Mouse (Mus musculus): ENCODE measurements around the gene Cyp24a1. TPM values are rescaled to one million over a fixed set of nuclear protein-coding genes. Genes with fewer than 3 reads are reported as not detected.

Gene Cyp24a1
- polyA plus RNA-seq, 1 experiment: 0.04 TPM

DNA sequence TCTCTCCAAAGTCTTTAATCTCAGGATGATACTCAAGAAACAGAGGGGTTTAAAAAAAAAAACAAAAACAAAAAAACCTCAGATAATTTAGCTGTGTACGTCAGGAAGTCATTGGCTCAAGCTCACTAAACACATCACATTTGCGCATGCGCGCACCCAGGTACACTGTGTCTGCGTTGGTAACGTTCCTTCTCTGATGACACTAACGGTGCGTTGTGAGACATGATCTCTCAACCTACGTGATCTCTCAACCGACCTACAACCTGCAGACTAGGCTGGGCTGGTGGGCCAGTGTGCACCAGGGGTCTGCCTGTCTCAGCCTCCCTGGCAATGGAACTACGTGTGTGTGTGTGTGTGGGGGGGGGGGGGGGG lies 37.8 kb upstream of the Cyp24a1 start:
- DNase-seq: no peak
- no peak overlapping the region for H3K4me3 ChIP-seq (ENCODE audit: control insufficient read depth, insufficient read depth, low read length)
- 87% methylated on average over 11 of the region's 11 CpGs for WGBS
- H3K4me1 ChIP-seq (replicated peaks; ENCODE audit: control insufficient read depth, insufficient read depth, low read length): no peaks in the 10 kb centered on the region
- no peak overlapping the region for H3K27ac ChIP-seq (ENCODE audit: control insufficient read depth, insufficient read depth, low read length)
- no peaks in the 10 kb centered on the region for H3K27me3 ChIP-seq (ENCODE audit: control insufficient read depth, insufficient read depth, low read length)
- H3K36me3 ChIP-seq (ENCODE audit: control insufficient read depth, insufficient read depth, low read length): no peaks in the 10 kb centered on the region
- no peak for TF ChIP-seq CTCF (IDR thresholded peaks at IDR 0.05; ENCODE audit: borderline replicate concordance, control insufficient read depth, extremely low read depth, insufficient read depth, low read length, poor library complexity)
- TF ChIP-seq POLR2A (IDR thresholded peaks at IDR 0.05; ENCODE audit: control insufficient read depth, extremely low read depth, insufficient read depth, low read length, poor library complexity): no peak

DNA sequence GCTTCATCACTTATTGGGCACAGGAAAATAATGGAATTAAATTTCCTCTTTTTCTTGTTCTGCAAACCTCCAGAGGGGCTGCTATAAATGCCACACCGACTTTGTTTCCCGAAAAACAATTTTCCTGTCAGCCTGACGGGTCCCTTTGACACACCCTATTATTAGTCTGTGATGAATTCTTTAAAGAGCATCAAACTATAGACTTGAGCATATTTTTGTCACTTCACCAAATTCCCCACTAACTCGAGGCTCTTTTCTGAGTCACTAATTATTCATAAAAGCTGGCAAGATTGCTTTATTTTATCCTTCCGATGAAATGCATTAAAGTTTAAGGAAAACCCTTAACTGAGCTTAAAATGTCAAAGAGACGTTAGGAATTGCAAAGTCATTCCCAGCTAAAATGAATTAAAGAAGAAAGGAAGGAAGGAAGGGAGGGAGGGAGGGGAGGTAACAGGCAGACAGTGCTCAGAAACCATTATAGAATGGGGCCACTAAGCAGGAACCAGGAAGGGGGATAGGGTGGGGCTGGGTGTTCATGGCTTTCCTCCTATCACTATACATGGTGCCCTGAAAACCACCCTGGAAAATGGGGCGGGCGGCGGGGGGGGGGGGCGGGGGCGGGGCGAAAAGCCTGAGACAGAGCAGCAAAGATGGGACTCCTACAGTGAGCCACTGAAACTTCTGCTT lies 37.3 kb upstream of the Cyp24a1 start:
- Histone ChIP-seq H3K27ac (ENCODE audit: control insufficient read depth, insufficient read depth, low read length) (no peak overlapping the region), H3K4me3 (ENCODE audit: control insufficient read depth, insufficient read depth, low read length) (no peak overlapping the region), H3K4me1 (replicated peaks; ENCODE audit: control insufficient read depth, insufficient read depth, low read length) (no peaks in the 10 kb centered on the region), H3K27me3 (ENCODE audit: control insufficient read depth, insufficient read depth, low read length) (no peaks in the 10 kb centered on the region), H3K36me3 (ENCODE audit: control insufficient read depth, insufficient read depth, low read length) (no peaks in the 10 kb centered on the region)
- WGBS: 12% methylated on average over 11 of the region's 12 CpGs
- no peak for DNase-seq
- no peak for TF ChIP-seq POLR2A (IDR thresholded peaks at IDR 0.05; ENCODE audit: control insufficient read depth, extremely low read depth, insufficient read depth, low read length, poor library complexity)
- no peak for TF ChIP-seq CTCF (IDR thresholded peaks at IDR 0.05; ENCODE audit: borderline replicate concordance, control insufficient read depth, extremely low read depth, insufficient read depth, low read length, poor library complexity)

DNA sequence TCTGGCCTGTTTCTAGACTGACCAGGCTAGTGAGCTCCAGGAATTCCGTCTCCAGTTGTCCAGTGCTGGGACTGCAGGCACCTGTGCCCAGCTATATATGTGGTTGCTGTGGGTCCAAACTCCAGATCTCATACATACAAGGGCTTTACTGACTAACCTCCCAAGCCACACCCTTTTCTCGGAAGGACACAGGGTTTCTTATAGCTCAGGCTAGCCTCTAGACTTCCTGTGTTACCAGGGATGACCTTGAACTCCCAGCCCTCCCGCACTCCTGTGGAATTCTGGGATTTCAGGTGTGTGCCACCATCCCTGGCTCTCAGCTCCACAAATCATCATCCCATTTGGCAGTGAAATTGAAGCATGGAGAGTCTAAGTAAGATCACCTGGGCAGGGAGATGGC lies 33.3 kb upstream of the Cyp24a1 start:
- Histone ChIP-seq H3K27ac (ENCODE audit: control insufficient read depth, insufficient read depth, low read length) (no peak overlapping the region), H3K36me3 (ENCODE audit: control insufficient read depth, insufficient read depth, low read length) (no peaks in the 10 kb centered on the region), H3K4me3 (ENCODE audit: control insufficient read depth, insufficient read depth, low read length) (no peak overlapping the region), H3K27me3 (ENCODE audit: control insufficient read depth, insufficient read depth, low read length) (no peaks in the 10 kb centered on the region), H3K4me1 (replicated peaks; ENCODE audit: control insufficient read depth, insufficient read depth, low read length) (no peaks in the 10 kb centered on the region)
- 95% methylated on average over 3 of the region's 3 CpGs for WGBS
- no peak for DNase-seq
- TF ChIP-seq POLR2A (IDR thresholded peaks at IDR 0.05; ENCODE audit: control insufficient read depth, extremely low read depth, insufficient read depth, low read length, poor library complexity) (no peak), CTCF (IDR thresholded peaks at IDR 0.05; ENCODE audit: borderline replicate concordance, control insufficient read depth, extremely low read depth, insufficient read depth, low read length, poor library complexity) (no peak)

DNA sequence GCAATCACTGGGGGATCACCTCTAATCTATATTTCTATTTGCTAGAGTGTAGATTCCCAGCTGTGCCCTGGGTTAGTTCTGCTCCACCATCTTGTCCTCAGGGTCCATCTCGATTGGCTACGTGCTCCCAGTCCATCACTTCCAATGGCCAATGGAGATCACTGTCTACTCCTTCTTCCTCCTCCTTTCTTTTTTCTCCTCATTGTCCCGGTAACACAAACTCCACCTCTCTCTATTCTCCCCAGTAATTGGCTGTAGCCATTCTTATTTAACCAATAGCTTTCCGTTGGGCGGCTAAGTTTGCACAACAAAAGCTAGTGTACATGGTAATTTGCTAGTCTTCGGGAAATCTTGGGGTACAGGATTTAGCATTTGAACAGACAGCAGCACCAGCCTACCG lies 32.8 kb upstream of the Cyp24a1 start:
- 94% methylated on average over 7 of the region's 7 CpGs for WGBS

DNA sequence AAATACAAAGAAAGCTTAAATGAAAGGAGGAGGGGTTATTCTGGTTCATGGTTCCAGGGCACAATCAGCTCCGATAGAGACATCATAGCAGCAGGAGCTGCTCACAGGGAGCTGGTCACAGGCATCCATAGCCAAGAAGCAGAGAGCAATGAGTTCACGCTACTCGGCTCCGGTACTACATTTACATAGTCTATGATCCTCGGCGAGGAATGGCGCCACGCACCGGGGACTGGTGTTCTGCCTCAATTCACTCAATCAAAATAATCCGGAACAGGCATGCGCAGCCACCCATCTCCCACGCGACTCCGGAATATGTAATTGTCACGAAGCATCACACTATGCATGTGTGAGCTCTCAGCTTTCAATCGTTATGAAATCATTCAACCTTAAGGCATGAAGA lies 31.1 kb upstream of the Cyp24a1 start:
- 92% methylated on average over 16 of the region's 16 CpGs for WGBS
- no peak for TF ChIP-seq POLR2A (IDR thresholded peaks at IDR 0.05; ENCODE audit: control insufficient read depth, extremely low read depth, insufficient read depth, low read length, poor library complexity)
- no peak for TF ChIP-seq CTCF (IDR thresholded peaks at IDR 0.05; ENCODE audit: borderline replicate concordance, control insufficient read depth, extremely low read depth, insufficient read depth, low read length, poor library complexity)
- Histone ChIP-seq H3K27ac (ENCODE audit: control insufficient read depth, insufficient read depth, low read length) (no peak overlapping the region), H3K4me1 (replicated peaks; ENCODE audit: control insufficient read depth, insufficient read depth, low read length) (peaks cover 5% of the 10 kb centered on the region), H3K36me3 (ENCODE audit: control insufficient read depth, insufficient read depth, low read length) (no peaks in the 10 kb centered on the region), H3K4me3 (ENCODE audit: control insufficient read depth, insufficient read depth, low read length) (no peak overlapping the region), H3K27me3 (ENCODE audit: control insufficient read depth, insufficient read depth, low read length) (no peaks in the 10 kb centered on the region)
- DNase-seq: no peak

More for the DNA sequence above, 32.8 kb upstream of the Cyp24a1 start:
- no peaks in the 10 kb centered on the region for H3K36me3 ChIP-seq (ENCODE audit: control insufficient read depth, insufficient read depth, low read length)
- H3K4me3 ChIP-seq (ENCODE audit: control insufficient read depth, insufficient read depth, low read length): no peak overlapping the region
- no peak overlapping the region for H3K27ac ChIP-seq (ENCODE audit: control insufficient read depth, insufficient read depth, low read length)
- no peak for DNase-seq
- TF ChIP-seq CTCF (IDR thresholded peaks at IDR 0.05; ENCODE audit: borderline replicate concordance, control insufficient read depth, extremely low read depth, insufficient read depth, low read length, poor library complexity) (no peak), POLR2A (IDR thresholded peaks at IDR 0.05; ENCODE audit: control insufficient read depth, extremely low read depth, insufficient read depth, low read length, poor library complexity) (no peak)
- H3K27me3 ChIP-seq (ENCODE audit: control insufficient read depth, insufficient read depth, low read length): no peaks in the 10 kb centered on the region
- no peaks in the 10 kb centered on the region for H3K4me1 ChIP-seq (replicated peaks; ENCODE audit: control insufficient read depth, insufficient read depth, low read length)

DNA sequence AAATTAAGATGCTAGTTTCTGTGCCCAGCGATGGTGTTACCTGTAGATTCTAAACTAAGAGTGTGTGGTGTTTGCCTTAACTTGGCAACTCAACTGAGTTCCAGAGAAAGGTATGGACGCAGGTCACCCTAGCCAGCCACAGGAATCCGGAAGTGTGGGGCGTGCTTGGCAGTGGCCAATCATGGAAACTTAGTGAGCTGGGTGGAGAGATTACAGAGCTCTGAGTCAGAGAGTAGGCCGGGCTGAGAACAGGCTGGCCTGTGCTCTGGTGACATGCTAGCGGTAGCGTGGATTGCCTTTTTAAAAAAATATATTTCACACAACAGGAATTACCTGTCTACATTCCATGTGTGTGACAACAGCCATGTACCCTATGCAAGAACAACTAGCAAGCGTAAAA lies 29.6 kb upstream of the Cyp24a1 start:
- 94% methylated on average over 8 of the region's 8 CpGs for WGBS
- Histone ChIP-seq H3K27me3 (ENCODE audit: control insufficient read depth, insufficient read depth, low read length) (no peaks in the 10 kb centered on the region), H3K4me1 (replicated peaks; ENCODE audit: control insufficient read depth, insufficient read depth, low read length) (peaks cover 5% of the 10 kb centered on the region), H3K36me3 (ENCODE audit: control insufficient read depth, insufficient read depth, low read length) (no peaks in the 10 kb centered on the region), H3K4me3 (ENCODE audit: control insufficient read depth, insufficient read depth, low read length) (no peak overlapping the region), H3K27ac (ENCODE audit: control insufficient read depth, insufficient read depth, low read length) (no peak overlapping the region)
- TF ChIP-seq POLR2A (IDR thresholded peaks at IDR 0.05; ENCODE audit: control insufficient read depth, extremely low read depth, insufficient read depth, low read length, poor library complexity): no peak
- TF ChIP-seq CTCF (IDR thresholded peaks at IDR 0.05; ENCODE audit: borderline replicate concordance, control insufficient read depth, extremely low read depth, insufficient read depth, low read length, poor library complexity): no peak
- no peak for DNase-seq

All from thymus, adult 2 months (tissue).